Mouse (Mus musculus) megakaryocyte-erythroid progenitor cell, adult 5-6 weeks (primary cell): ENCODE measurements around the gene Vmn1r21. TPM values are rescaled to one million over a fixed set of nuclear protein-coding genes. Genes with fewer than 3 reads are reported as not detected.

ENCODE experiments used
- total RNA-seq, 2 experiments: library from RNA; stranded (forward) in 1 of 2; stranded (reverse) in 1 of 2; fragments of 200-1000, 215-1000 nt in 1 of 2; fragments of >200 nt in 1 of 2; fragmentation: Nextera tagmentation in 1 of 2; gene quantifications; 2 replicates each; pipeline ENCODE4 v1.2.3; 2014 to 2017

The Vmn1r21 gene
- total RNA-seq, 2 experiments from 2014 or later: not detected

Other genes starting within 250 kb of the Vmn1r21 start
- gene Pyurf, start 158.3 kb downstream of the Vmn1r21 start, total RNA-seq (2014; fragmentation: Nextera tagmentation): 8.5 and 9.4 TPM in 2 replicates
- 10.0 and 16.8 TPM in 2 replicates for gene Pyurf, start 158.3 kb downstream of the Vmn1r21 start, total RNA-seq (2017)
- 27.4 and 34.8 TPM in 2 replicates for gene Lancl2, start 147.8 kb downstream of the Vmn1r21 start, total RNA-seq (2014; fragmentation: Nextera tagmentation)
- gene Lancl2, start 147.8 kb downstream of the Vmn1r21 start, total RNA-seq (2017): 43.6 and 52.4 TPM in 2 replicates
- gene Vopp1, start 25.2 kb downstream of the Vmn1r21 start, total RNA-seq (2014; fragmentation: Nextera tagmentation): 22.6 and 23.6 TPM in 2 replicates
- 28.2 and 30.6 TPM in 2 replicates for gene Vopp1, start 25.2 kb downstream of the Vmn1r21 start, total RNA-seq (2017)
- gene Vmn1r22, start 57.7 kb upstream of the Vmn1r21 start, total RNA-seq (2014; fragmentation: Nextera tagmentation): not detected in 2 replicates
- not detected in 2 replicates for gene Vmn1r22, start 57.7 kb upstream of the Vmn1r21 start, total RNA-seq (2017)
- not detected in 2 replicates for gene Vmn1r23, start 76.5 kb upstream of the Vmn1r21 start, total RNA-seq (2014; fragmentation: Nextera tagmentation)
- gene Vmn1r23, start 76.5 kb upstream of the Vmn1r21 start, total RNA-seq (2017): not detected in 2 replicates
- gene Vmn1r24, start 111.2 kb upstream of the Vmn1r21 start, total RNA-seq (2014; fragmentation: Nextera tagmentation): not detected in 2 replicates
- gene Vmn1r24, start 111.2 kb upstream of the Vmn1r21 start, total RNA-seq (2017): not detected in 2 replicates
- not detected in 2 replicates for gene Vmn1r25, start 130.5 kb upstream of the Vmn1r21 start, total RNA-seq (2014; fragmentation: Nextera tagmentation)
- gene Vmn1r25, start 130.5 kb upstream of the Vmn1r21 start, total RNA-seq (2017): not detected in 2 replicates
- gene Vmn1r26, start 164.8 kb upstream of the Vmn1r21 start, total RNA-seq (2014; fragmentation: Nextera tagmentation): not detected in 2 replicates
- not detected in 2 replicates for gene Vmn1r26, start 164.8 kb upstream of the Vmn1r21 start, total RNA-seq (2017)